Mouse (Mus musculus): ENCODE data around the gene 9930111J21Rik2.
"Not testable (repeated sequence)": the region's sequence is repeated elsewhere in the genome, so short reads cannot be mapped to it uniquely, and the experiment has no call there.

9930111J21Rik2 gene

GRCm38 (mm10) chr11:49077012-49077411 is 26.0 kb upstream of the 9930111J21Rik2 start:
- no peak for DNase-seq (ENCODE audit: low spot score in 2 of 2)

DNA sequence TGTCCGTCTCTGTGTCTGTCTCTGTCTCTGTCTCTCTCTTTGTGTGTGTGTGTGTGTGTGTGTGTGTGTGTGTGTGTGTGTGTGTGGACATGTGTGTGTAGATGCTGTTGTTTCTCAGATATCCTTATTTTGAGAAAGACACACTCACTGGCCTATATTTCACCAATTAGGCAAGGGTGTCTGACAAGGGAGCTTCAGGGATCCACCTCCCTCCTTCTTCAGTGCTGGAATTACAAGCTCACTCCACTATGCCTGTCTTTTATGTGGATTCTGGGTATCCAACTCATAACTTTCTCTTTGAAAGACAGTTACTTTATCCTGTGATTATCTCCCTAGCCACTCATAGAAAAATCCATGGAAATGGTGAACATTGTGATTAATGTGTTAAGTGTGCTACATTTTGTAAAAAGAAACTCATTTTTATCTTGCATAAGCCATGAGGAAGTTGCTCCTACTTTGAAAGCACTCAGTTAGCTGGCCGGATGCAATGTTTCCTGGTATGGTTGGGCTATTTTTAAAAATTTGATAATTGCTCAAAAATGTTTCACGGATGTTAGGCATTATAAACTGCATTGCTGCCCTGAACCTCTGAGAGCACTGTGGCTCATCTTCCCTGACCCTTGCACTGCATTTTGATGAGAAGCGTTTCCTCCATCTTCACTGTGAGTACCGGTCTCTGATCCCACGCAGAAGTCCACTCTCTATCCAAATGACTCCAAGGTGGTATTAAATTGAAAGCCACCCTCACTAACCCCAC is 25.1 kb upstream of the 9930111J21Rik2 start, which contains the start of gene Ifi47:
TSS of gene Ifi47 (plus strand) at position 587 of the 757 bp plus-strand sequence.
- DNase-seq (ENCODE audit: low spot score in 2 of 2): not testable (repeated sequence)

DNA sequence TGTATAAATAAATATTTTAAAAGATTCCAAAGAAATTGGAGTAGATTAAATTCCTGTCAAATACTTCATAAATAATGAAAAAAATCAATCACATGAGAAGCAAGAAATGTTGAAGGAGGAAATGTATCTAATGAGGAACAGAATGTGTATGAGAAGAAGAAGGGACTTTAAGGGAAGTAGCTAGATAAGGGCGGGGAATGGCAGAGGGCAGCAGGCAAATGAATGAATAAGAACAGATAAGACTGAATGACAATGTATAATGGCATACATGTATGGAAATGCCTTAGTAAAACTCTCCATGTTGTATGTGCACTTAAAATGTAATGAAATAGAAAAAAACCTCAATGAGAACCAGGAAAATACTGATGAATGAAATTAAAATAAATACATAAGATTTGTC is 17.3 kb upstream of the 9930111J21Rik2 start:
- no peak for DNase-seq (ENCODE audit: low spot score in 2 of 2)

DNA sequence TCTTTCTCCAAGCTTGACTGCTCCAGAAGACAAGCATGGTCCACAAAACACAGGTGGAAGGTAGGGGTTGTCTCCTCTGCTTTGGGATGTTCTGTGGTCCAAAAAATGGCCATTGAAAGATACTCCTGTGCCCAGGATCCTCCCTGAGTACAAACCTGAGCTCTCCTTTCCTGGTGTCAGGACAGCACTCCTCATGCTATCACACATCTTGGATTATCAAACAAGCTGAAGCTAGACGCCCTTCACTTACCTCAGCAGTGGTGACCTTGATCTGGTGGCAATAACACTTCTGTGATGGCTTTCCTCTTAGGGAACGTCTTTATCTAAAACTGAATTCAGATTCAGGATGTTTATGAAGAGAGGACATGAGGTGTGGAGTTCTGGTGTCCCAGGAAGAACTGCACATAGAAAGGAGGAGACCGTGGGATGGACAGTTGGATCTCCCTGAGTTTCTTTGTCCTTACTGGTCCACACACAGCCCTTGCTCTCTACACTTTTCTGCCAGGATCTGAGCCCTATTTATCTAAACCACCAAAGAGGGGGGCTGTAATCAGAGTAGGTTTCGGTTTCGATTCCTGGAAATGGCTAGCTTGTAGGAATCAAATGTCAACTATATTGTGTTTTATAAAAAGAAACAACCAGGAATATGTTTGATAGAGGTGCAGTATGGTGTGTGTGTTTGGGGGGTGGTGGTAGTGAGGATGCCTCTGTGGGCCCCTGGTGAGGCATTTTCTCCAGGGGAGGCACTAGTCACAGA is 12.8 kb upstream of the 9930111J21Rik2 start, which contains the start of gene Tgtp2:
TSS of gene Tgtp2 (minus strand) at position 494 of the 757 bp plus-strand sequence.
- not testable (repeated sequence) for DNase-seq (ENCODE audit: low spot score in 2 of 2)

- not testable (repeated sequence) for DNase-seq (ENCODE audit: low spot score in 2 of 2)
Measured at GRCm38 (mm10) chr11:49061865-49062264, 10.8 kb upstream of the 9930111J21Rik2 start.

DNA sequence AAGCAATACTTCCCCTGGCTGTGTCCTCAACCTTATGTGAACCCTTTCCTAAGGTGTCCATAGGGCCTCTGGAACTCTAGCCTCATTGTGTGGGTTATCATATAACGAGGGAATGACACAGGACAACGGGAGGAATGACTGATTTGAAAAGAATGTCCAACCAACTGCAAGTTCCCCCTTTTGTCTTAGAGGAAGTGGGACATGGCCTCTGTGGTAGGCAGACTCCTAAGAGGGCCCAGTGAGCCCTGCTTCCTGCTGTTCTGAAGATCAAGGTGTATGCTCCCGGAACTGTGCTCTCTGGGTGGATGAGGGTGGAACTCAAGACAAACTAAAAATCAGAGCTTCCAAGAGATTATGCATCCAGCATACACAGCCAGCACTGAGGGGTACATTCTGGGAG is 9.0 kb upstream of the 9930111J21Rik2 start:
- not testable (repeated sequence) for DNase-seq (ENCODE audit: low spot score in 2 of 2)

GRCm38 (mm10) chr11:49051894-49052293 is 852 bp upstream of the 9930111J21Rik2 start:
- not testable (repeated sequence) for DNase-seq (ENCODE audit: low spot score in 2 of 2)

DNA sequence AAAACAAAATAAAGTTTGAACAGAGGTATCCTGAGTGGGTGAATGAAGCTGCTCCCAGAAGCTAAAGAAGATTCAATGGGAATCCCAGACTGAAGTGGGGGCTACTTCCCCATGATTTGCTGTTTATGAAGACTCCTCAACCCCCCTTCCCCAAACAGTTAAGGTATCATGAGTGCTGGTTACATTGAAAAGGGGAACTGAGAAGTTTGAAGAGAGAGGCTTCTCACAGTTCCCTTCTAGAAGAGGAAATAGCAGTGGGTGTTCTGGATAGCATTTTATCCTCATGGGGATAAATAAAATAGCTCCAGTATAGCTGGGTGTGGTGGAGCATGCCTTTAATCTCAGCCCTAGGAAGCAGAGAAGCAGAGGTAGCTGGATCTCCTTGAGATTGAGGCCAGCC is 978 bp downstream of the 9930111J21Rik2 start:
- not testable (repeated sequence) for DNase-seq (ENCODE audit: low spot score in 2 of 2)

GRCm38 (mm10) chr11:49012074-49012473 is 39.0 kb downstream of the 9930111J21Rik2 start:
- not testable (repeated sequence) for DNase-seq (ENCODE audit: low spot score in 2 of 2)

GRCm38 (mm10) chr11:49006785-49007184 is 44.3 kb downstream of the 9930111J21Rik2 start:
- DNase-seq (ENCODE audit: low spot score in 2 of 2): not testable (repeated sequence)

DNA sequence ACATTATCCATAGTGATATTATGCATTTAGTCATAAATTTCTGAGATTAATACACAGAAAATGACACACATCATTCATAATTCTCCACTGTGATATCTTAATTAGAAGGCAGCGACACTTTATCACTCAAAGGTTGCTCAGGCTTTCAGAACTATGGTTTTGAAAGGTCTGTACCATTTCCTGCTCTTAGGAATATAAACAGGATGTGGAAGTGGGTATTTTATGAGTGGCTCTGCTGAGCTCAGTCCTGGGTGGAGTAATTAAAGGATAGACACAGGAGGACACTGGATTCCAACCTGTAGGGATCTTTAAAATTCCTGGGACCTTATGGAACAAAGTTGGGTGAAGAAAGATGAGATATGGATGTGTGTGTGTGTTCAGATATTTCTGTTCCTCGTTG is 44.7 kb downstream of the 9930111J21Rik2 start:
- DNase-seq (ENCODE audit: low spot score in 2 of 2): not testable (repeated sequence)

GRCm38 (mm10) chr11:49000411-49000810 is 50.6 kb downstream of the 9930111J21Rik2 start:
- DNase-seq (ENCODE audit: low spot score in 2 of 2): not testable (repeated sequence)

GRCm38 (mm10) chr11:48994018-48994417 is 57.0 kb downstream of the 9930111J21Rik2 start, which contains the start of gene Tgtp1:
Gene Tgtp1 (minus strand): TSS chr11:48994172.
- not testable (repeated sequence) for DNase-seq (ENCODE audit: low spot score in 2 of 2)

- not testable (repeated sequence) for DNase-seq (ENCODE audit: low spot score in 2 of 2)
Measured at GRCm38 (mm10) chr11:48993296-48993695, 57.7 kb downstream of the 9930111J21Rik2 start.

DNA sequence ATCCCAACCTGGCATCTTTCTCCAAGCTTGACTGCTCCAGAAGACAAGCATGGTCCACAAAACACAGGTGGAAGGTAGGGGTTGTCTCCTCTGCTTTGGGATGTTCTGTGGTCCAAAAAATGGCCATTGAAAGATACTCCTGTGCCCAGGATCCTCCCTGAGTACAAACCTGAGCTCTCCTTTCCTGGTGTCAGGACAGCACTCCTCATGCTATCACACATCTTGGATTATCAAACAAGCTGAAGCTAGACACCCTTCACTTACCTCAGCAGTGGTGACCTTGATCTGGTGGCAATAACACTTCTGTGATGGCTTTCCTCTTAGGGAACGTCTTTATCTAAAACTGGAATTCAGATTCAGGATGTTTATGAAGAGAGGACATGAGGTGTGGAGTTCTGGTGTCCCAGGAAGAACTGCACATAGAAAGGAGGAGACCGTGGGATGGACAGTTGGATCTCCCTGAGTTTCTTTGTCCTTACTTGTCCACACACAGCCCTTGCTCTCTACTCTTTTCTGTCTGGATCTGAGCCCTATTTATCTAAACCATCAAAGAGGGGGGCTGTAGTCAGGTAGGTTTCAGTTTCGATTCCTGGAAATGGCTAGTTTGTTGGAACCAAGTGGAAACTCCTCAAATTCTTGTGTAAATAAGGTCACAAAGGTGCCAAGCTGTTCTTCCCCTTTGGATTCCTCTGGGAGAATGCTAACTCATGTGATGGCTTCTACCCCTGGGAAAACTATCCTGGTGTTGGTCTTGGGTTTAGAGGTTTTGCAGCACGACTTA is 59.1 kb downstream of the 9930111J21Rik2 start, which contains the start of gene Gm12185:
TSS of gene Gm12185 (minus strand) at position 487 of the 781 bp plus-strand sequence.
- not testable (repeated sequence) for DNase-seq (ENCODE audit: low spot score in 2 of 2)

GRCm38 (mm10) chr11:48989981-48990380 is 61.1 kb downstream of the 9930111J21Rik2 start:
- not testable (repeated sequence) for DNase-seq (ENCODE audit: low spot score in 2 of 2)

- not testable (repeated sequence) for DNase-seq (ENCODE audit: low spot score in 2 of 2)
Measured at GRCm38 (mm10) chr11:48988219-48988618, 62.8 kb downstream of the 9930111J21Rik2 start.

GRCm38 (mm10) chr11:48982848-48983247 is 68.2 kb downstream of the 9930111J21Rik2 start:
- not testable (repeated sequence) for DNase-seq (ENCODE audit: low spot score in 2 of 2)

DNA sequence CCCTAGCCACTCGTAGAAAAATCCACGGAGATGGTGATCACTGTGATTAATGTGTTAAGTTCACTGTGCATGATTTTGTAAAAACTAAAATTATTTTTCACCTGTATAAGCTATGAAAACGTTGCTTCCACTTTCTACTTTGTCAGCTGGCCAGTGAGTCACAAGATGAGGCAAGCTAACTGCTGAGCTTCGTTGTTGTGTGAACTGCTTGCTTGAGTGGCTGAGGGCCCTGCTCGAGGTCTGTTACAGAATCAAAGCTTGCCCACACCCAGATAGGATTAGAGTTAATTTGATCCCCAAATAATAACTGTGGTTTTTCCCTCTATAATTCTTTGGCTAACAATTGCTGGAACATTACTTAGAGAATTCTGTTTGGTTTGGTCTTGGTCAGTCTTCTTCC is 71.0 kb downstream of the 9930111J21Rik2 start:
- DNase-seq (ENCODE audit: low spot score in 2 of 2): not testable (repeated sequence)

DNA sequence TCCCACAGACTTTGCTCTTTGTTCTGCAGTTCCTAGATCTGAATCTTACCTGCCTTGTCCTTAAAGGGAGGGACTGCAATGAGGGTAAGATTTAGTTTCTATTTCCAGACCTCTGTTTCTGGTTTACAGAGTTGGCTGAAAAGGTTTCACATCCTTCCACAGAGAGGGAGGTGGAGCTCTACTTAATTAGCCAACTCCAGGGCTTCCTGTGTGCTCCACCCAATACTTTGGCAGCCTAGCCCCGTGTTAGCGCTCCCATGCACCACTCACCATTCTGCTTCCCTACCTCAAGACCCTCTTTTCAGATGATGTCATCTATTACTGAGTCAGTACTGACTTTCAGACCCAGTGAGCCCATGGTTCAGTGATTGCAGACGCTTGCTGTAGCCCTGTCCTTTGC is 71.8 kb downstream of the 9930111J21Rik2 start, which contains the start of gene 9930111J21Rik1:
TSS of gene 9930111J21Rik1 (minus strand) at position 148 of the 400 bp plus-strand sequence.
- DNase-seq (ENCODE audit: low spot score in 2 of 2): not testable (repeated sequence)
